Mouse (Mus musculus) myocyte (in vitro differentiated cells): ENCODE results near the gene Rab30.

Experiments
- MAX ChIP-seq: IDR thresholded peaks from one replicate; pipeline ENCODE4 v1.6.1; 2011; ENCODE audit warnings: low read depth, mild to moderate bottlenecking, control low read depth
- MYOD1 ChIP-seq, 3 experiments: IDR thresholded peaks; one replicate each; pipeline ENCODE4 v1.6.1; 2011; ENCODE audit warnings: control low read depth in 2 of 3, low read depth in 2 of 3, mild to moderate bottlenecking in 2 of 3, moderate library complexity in 1 of 3; ENCODE audit not compliant: insufficient read length in 2 of 3, control insufficient read depth in 1 of 3
- POLR2A ChIP-seq: IDR thresholded peaks from one replicate; pipeline ENCODE4 v1.6.1; 2011; ENCODE audit warnings: low read depth, mild to moderate bottlenecking, control low read depth, moderate library complexity; ENCODE audit not compliant: insufficient read length
- POLR2AphosphoS2 ChIP-seq: IDR thresholded peaks from one replicate; pipeline ENCODE4 v1.6.1; 2011; ENCODE audit warnings: low read depth, control low read depth; ENCODE audit not compliant: insufficient read length
- SRF ChIP-seq: IDR thresholded peaks from one replicate; pipeline ENCODE4 v1.6.1; 2011; ENCODE audit warnings: low read depth; ENCODE audit not compliant: control insufficient read depth, insufficient read length

DNA sequence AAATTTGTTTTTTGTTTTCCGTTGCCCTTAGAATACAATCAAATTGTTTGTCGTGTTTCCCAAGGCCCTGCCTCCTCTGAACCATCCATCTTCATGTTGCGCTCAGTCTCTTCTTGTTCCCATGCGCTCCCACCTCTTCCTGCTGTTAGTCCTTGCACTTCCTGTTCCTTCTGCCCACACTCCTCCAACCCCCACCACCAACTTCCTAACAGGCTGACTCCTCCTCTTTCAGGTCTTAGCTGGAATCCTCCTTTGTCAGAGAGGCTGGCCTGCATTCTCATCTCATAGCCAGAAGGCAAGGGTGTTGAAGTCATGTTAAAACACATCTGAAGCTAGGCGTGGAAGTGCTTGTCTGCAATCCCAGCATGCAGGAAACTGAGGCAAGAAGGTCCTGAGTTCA is 33.3 kb downstream of the Rab30 start:
- TF ChIP-seq POLR2AphosphoS2 (no peak), POLR2A (no peak), MAX (no peak), SRF (no peak), MYOD1 (IDR thresholded peaks at IDR 0.05; ENCODE audit: control insufficient read depth in 1 of 3, insufficient read length in 2 of 3, low read depth in 2 of 3) (no peak)
